In genomic region chr2:101828057-101828643, GRCm38 (mm10) we compare ENCODE assay signal across 10 mouse cellular contexts. TPM values are rescaled to one million over a fixed set of nuclear protein-coding genes. Genes with fewer than 3 reads are reported as not detected.
DNase-seq lines count a peak whose midpoint lies in the region; ATAC-seq and TF ChIP-seq lines count a peak whose summit lies in the region.
"Had no signal": no experiment of that assay in that cellular context is flagged by ENCODE, and none has a peak within 500 bp of the region (broad histone marks: within the 10 kb centered on the region; RNA-seq: fewer than 3 reads in every experiment).

No protein-coding gene starts in this region.

- no peak overlapping the region for H3K9ac ChIP-seq in liver, adult 2 months (ENCODE audit: low read depth, low read length)
- no peak overlapping the region for H3K9ac ChIP-seq in liver, embryonic 12.5 days
- no peak overlapping the region for H3K9ac ChIP-seq in embryonic facial prominence, embryonic 11.5 days (replicated peaks; ENCODE audit: low read length)
- H3K9ac ChIP-seq in hindbrain, embryonic 16.5 days (ENCODE audit: low read depth, low read length): no peak overlapping the region
- H3K9ac ChIP-seq: embryonic facial prominence, embryonic 13.5 days; limb, embryonic 13.5 days had no signal

- WGBS in liver, adult 2 months: 5% methylated on average over 5 of the region's 5 CpGs
- 57% methylated on average over 5 of the region's 5 CpGs for WGBS in liver, embryonic 12.5 days (ENCODE audit: insufficient replicate concordance)
- 51% methylated on average over 5 of the region's 5 CpGs for WGBS in embryonic facial prominence, embryonic 11.5 days
- 73% methylated on average over 5 of the region's 5 CpGs for WGBS in hindbrain, embryonic 16.5 days

- no peaks in the 10 kb centered on the region for H3K27me3 ChIP-seq in liver, adult 2 months (ENCODE audit: control insufficient read depth, insufficient read depth, low read length)
- no peaks in the 10 kb centered on the region for H3K27me3 ChIP-seq in liver, embryonic 12.5 days (replicated peaks)
- H3K27me3 ChIP-seq in embryonic facial prominence, embryonic 11.5 days (ENCODE audit: control insufficient read depth, insufficient read depth, low read length): no peaks in the 10 kb centered on the region
- no peaks in the 10 kb centered on the region for H3K27me3 ChIP-seq in hindbrain, embryonic 16.5 days (replicated peaks; ENCODE audit: control insufficient read depth, insufficient read depth, low read length)
- H3K27me3 ChIP-seq: embryonic facial prominence, embryonic 13.5 days; limb, embryonic 13.5 days had no signal

- TF ChIP-seq CTCF in liver, adult 2 months (IDR thresholded peaks at IDR 0.05; ENCODE audit: low read depth, low read length): no peak

- no peaks in the 10 kb centered on the region for H3K79me2 ChIP-seq in liver, adult 2 months (ENCODE audit: control insufficient read depth, insufficient read depth, low read length)

- DNase-seq in cerebellum, adult 9-10 months: peak; percentile 39
- DNase-seq in cerebellum, adult 11-12 months: no peak
- DNase-seq in liver, adult 2 months (ENCODE audit: extremely low read depth, low read depth, low spot score): peak; percentile 95
- peak; percentile 70 for DNase-seq in embryonic facial prominence, embryonic 11.5 days (ENCODE audit: low spot score)
- DNase-seq in spleen, postnatal 14 days (ENCODE audit: low spot score in 2 of 2): no peak

- H3K4me1 ChIP-seq in liver, adult 2 months (ENCODE audit: control insufficient read depth, insufficient read depth, low read length): peaks cover 12% of the 10 kb centered on the region
- peaks cover 10% of the 10 kb centered on the region for H3K4me1 ChIP-seq in liver, embryonic 12.5 days
- H3K4me1 ChIP-seq in embryonic facial prominence, embryonic 11.5 days (ENCODE audit: control insufficient read depth, insufficient read depth, low read length): no peaks in the 10 kb centered on the region
- H3K4me1 ChIP-seq in hindbrain, embryonic 16.5 days (ENCODE audit: control insufficient read depth, insufficient read depth, low read depth, low read length): no peaks in the 10 kb centered on the region

- no peak for TF ChIP-seq POLR2A in liver, adult 2 months (IDR thresholded peaks at IDR 0.05; ENCODE audit: extremely low read depth, insufficient read depth, low read length)

- H3K4me3 ChIP-seq in liver, adult 2 months (ENCODE audit: insufficient read depth, low read depth, low read length): no peak overlapping the region
- no peak overlapping the region for H3K4me3 ChIP-seq in liver, embryonic 12.5 days
- H3K4me3 ChIP-seq in embryonic facial prominence, embryonic 11.5 days (ENCODE audit: low read depth, low read length): no peak overlapping the region
- no peak overlapping the region for H3K4me3 ChIP-seq in hindbrain, embryonic 16.5 days (ENCODE audit: low read length)
- H3K4me3 ChIP-seq: embryonic facial prominence, embryonic 13.5 days; limb, embryonic 13.5 days had no signal

- H3K9me3 ChIP-seq in liver, embryonic 12.5 days (replicated peaks): no peaks in the 10 kb centered on the region
- no peaks in the 10 kb centered on the region for H3K9me3 ChIP-seq in embryonic facial prominence, embryonic 11.5 days (replicated peaks; ENCODE audit: control insufficient read depth, low read length)
- no peaks in the 10 kb centered on the region for H3K9me3 ChIP-seq in hindbrain, embryonic 16.5 days (ENCODE audit: control insufficient read depth, low read length)
- H3K9me3 ChIP-seq: embryonic facial prominence, embryonic 13.5 days; limb, embryonic 13.5 days had no signal

- 0 out of 2 replicates have a peak overlapping the region, but pooled peaks have one; percentile 20 for H3K27ac ChIP-seq in liver, adult 2 months (replicated peaks; ENCODE audit: insufficient read depth, low read depth, low read length)
- no peak overlapping the region for H3K27ac ChIP-seq in liver, embryonic 12.5 days
- H3K27ac ChIP-seq in embryonic facial prominence, embryonic 11.5 days (replicated peaks; ENCODE audit: low read depth, low read length): no peak overlapping the region
- no peak overlapping the region for H3K27ac ChIP-seq in hindbrain, embryonic 16.5 days (ENCODE audit: low read depth, low read length)
- H3K27ac ChIP-seq: embryonic facial prominence, embryonic 13.5 days; limb, embryonic 13.5 days had no signal

- no peaks in the 10 kb centered on the region for H3K36me3 ChIP-seq in liver, adult 2 months (ENCODE audit: control insufficient read depth, insufficient read depth, low read length)
- no peaks in the 10 kb centered on the region for H3K36me3 ChIP-seq in liver, embryonic 12.5 days
- H3K36me3 ChIP-seq in embryonic facial prominence, embryonic 11.5 days (replicated peaks; ENCODE audit: control insufficient read depth, insufficient read depth, low read depth, low read length): no peaks in the 10 kb centered on the region
- H3K36me3 ChIP-seq in hindbrain, embryonic 16.5 days (ENCODE audit: control insufficient read depth, insufficient read depth, low read length): no peaks in the 10 kb centered on the region
- H3K36me3 ChIP-seq: embryonic facial prominence, embryonic 13.5 days; limb, embryonic 13.5 days had no signal

- no peak for ATAC-seq in liver, embryonic 12.5 days
- no peak for ATAC-seq in embryonic facial prominence, embryonic 11.5 days (replicated peaks; ENCODE audit: insufficient number of reproducible peaks, low FRiP score, low TSS enrichment, low read depth)
- peak; percentile 56; the same call in 1 of the 2 replicates for ATAC-seq in neutrophil, adult 5-6 weeks (ENCODE audit: extremely low read depth, insufficient number of reproducible peaks, low FRiP score, poor library complexity, severe bottlenecking)
- no peak for ATAC-seq in hindbrain, embryonic 16.5 days

- no peak overlapping the region for H3K4me2 ChIP-seq in liver, embryonic 12.5 days
- H3K4me2 ChIP-seq in embryonic facial prominence, embryonic 11.5 days (ENCODE audit: low read depth, low read length): no peak overlapping the region
- H3K4me2 ChIP-seq in hindbrain, embryonic 16.5 days (ENCODE audit: low read length): no peak overlapping the region
- H3K4me2 ChIP-seq: embryonic facial prominence, embryonic 13.5 days; limb, embryonic 13.5 days had no signal

RNA-seq across cellular contexts. Expression of gene Prr5l, which starts 54.7 kb away (rescaled TPM):
- 1.4 and 2.0 TPM in 2 replicates for total RNA-seq in liver, adult 2 months (2014; rRNA removed)
- polyA plus RNA-seq in liver, adult 2 months (2012; rRNA removed): 0.72 and 1.0 TPM in 2 replicates
- polyA plus RNA-seq in liver, embryonic 12.5 days (2016; fragmentation: Nextera tagmentation; extraction: Ambion mirVana): 5.1 and 5.5 TPM in 2 replicates
- 17.6 and 18.0 TPM in 2 replicates for polyA plus RNA-seq in embryonic facial prominence, embryonic 11.5 days (2014; fragmentation: Nextera tagmentation; extraction: Ambion mirVana)
- 64.6 and 70.7 TPM in 2 replicates for total RNA-seq in neutrophil, adult 5-6 weeks (2017)
- 6.0 and 6.3 TPM in 2 replicates for polyA plus RNA-seq in hindbrain, embryonic 16.5 days (2015; fragmentation: Nextera tagmentation; extraction: Ambion mirVana)

RNA-seq across cellular contexts. Expression of gene Commd9, which starts 57.9 kb away (rescaled TPM):
- total RNA-seq in liver, adult 2 months (2014; rRNA removed): 26.6 and 30.7 TPM in 2 replicates
- 44.1 and 44.4 TPM in 2 replicates for polyA plus RNA-seq in liver, adult 2 months (2012; rRNA removed)
- polyA plus RNA-seq in liver, embryonic 12.5 days (2016; fragmentation: Nextera tagmentation; extraction: Ambion mirVana): 28.8 and 29.0 TPM in 2 replicates
- 62.2 and 63.1 TPM in 2 replicates for polyA plus RNA-seq in embryonic facial prominence, embryonic 11.5 days (2014; fragmentation: Nextera tagmentation; extraction: Ambion mirVana)
- 16.9 and 32.0 TPM in 2 replicates for total RNA-seq in neutrophil, adult 5-6 weeks (2017)
- polyA plus RNA-seq in hindbrain, embryonic 16.5 days (2015; fragmentation: Nextera tagmentation; extraction: Ambion mirVana): 98.7 and 104 TPM in 2 replicates

Comparison
In these comparisons a context has a peak if more than half of its experiments do, and no peak if none do; other contexts are left out.
1. DNase-seq: peak in cerebellum, adult 9-10 months (single experiment), liver, adult 2 months (single experiment) and embryonic facial prominence, embryonic 11.5 days (single experiment); none in cerebellum, adult 11-12 months (single experiment) and spleen, postnatal 14 days (0 of 2).